Mouse (Mus musculus): Measurements from ENCODE around the gene Ngp. TPM values are rescaled to one million over a fixed set of nuclear protein-coding genes. Genes with fewer than 3 reads are reported as not detected.
"Not testable (repeated sequence)": the region's sequence is repeated elsewhere in the genome, so short reads cannot be mapped to it uniquely, and the experiment has no call there.

Ngp gene
- polyA plus RNA-seq, 1 experiment from 2014 or later = 1.6 TPM

DNA sequence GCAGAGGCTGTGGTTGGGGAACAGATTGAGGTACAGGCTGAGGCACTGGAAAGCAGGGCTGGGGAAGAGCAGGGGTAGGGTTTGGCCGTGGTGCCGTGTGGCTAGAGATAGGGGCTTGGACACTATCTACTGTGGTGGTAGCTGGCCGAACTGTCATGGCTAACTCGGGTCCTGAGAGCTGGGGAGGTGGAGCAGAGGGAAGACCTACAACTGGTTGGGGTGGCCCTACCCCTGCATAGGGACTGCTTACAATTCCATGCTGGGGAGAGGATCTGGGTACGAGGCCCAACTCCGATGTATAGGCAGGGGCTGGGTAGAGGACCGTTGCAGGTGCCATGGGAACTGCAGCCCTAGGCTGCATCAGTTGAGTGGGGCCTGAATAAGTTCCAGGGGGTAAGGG lies 31.5 kb upstream of the Ngp start:
- no peak for ATAC-seq (replicated peaks; ENCODE audit: insufficient number of reproducible peaks, low FRiP score, low TSS enrichment)
- peaks cover 76% of the 10 kb centered on the region for H3K36me3 ChIP-seq (ENCODE audit: control insufficient read depth, insufficient read depth, low read length)
- no peaks in the 10 kb centered on the region for H3K4me1 ChIP-seq (ENCODE audit: control insufficient read depth, insufficient read depth, low read length)
- H3K9ac ChIP-seq (ENCODE audit: low read depth, low read length) = no peak overlapping the region
- H3K4me3 ChIP-seq (ENCODE audit: low read depth, low read length) = no peak overlapping the region
- H3K9me3 ChIP-seq (replicated peaks; ENCODE audit: control insufficient read depth, low read length) = no peaks in the 10 kb centered on the region
- no peak overlapping the region for H3K4me2 ChIP-seq
- H3K27ac ChIP-seq (ENCODE audit: low read depth, low read length) = no peak overlapping the region
- WGBS (ENCODE audit: insufficient replicate concordance) = 85% methylated on average over 7 of the region's 7 CpGs
- H3K27me3 ChIP-seq (ENCODE audit: control insufficient read depth, insufficient read depth, low read length) = no peaks in the 10 kb centered on the region

DNA sequence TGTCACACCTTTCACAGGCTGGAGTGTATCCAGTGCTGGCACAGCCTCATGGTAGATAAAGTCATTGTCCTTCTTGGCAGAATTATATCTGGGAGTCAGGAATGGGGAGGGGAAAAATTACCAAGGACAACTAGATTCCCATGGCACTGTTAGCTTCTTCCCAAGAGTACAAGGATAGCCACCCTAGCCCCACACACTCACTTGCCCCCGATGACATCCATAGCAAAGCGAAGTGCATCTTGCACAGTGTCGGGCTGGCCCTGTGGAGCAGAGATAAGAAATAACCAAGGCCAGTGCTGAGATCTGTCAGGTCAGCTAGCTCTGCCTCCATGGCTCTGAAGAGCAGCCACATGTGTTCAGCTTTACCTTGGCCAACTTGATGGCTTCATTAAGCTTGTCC lies 28.7 kb upstream of the Ngp start:
- Histone ChIP-seq H3K27me3 (ENCODE audit: control insufficient read depth, insufficient read depth, low read length) (no peaks in the 10 kb centered on the region), H3K4me3 (ENCODE audit: low read depth, low read length) (no peak overlapping the region), H3K9ac (ENCODE audit: low read depth, low read length) (no peak overlapping the region), H3K4me1 (ENCODE audit: control insufficient read depth, insufficient read depth, low read length) (no peaks in the 10 kb centered on the region), H3K9me3 (replicated peaks; ENCODE audit: control insufficient read depth, low read length) (no peaks in the 10 kb centered on the region), H3K27ac (ENCODE audit: low read depth, low read length) (no peak overlapping the region), H3K4me2 (no peak overlapping the region), H3K36me3 (ENCODE audit: control insufficient read depth, insufficient read depth, low read length) (peaks cover 55% of the 10 kb centered on the region)
- ATAC-seq (replicated peaks; ENCODE audit: insufficient number of reproducible peaks, low FRiP score, low TSS enrichment) = no peak
- WGBS (ENCODE audit: insufficient replicate concordance) = 93% methylated on average over 3 of the region's 3 CpGs

DNA sequence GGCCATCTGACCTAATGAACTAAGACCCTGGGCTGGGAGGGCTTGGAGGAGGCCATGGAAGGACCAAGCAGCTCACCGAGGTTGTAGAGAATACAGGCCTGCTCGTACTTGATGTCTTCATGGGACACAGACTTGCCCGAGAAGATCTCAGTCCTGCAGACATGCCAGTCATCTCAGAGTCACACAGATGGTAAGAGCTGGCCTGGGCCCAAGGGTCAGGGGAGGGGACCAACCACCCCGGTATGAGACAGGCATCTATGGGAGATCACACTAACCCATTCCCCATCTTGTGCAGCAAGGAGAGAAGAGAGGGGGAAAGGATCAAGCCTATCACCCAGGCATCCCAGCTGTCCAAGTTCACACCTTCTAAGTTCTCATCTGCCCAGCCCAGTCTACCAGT lies 26.3 kb upstream of the Ngp start:
- H3K9ac ChIP-seq (ENCODE audit: low read depth, low read length) = no peak overlapping the region
- H3K9me3 ChIP-seq (replicated peaks; ENCODE audit: control insufficient read depth, low read length) = no peaks in the 10 kb centered on the region
- H3K27ac ChIP-seq (ENCODE audit: low read depth, low read length) = no peak overlapping the region
- no peaks in the 10 kb centered on the region for H3K4me1 ChIP-seq (ENCODE audit: control insufficient read depth, insufficient read depth, low read length)
- no peak for ATAC-seq (replicated peaks; ENCODE audit: insufficient number of reproducible peaks, low FRiP score, low TSS enrichment)
- no peak overlapping the region for H3K4me2 ChIP-seq
- peaks cover 40% of the 10 kb centered on the region for H3K36me3 ChIP-seq (ENCODE audit: control insufficient read depth, insufficient read depth, low read length)
- no peak overlapping the region for H3K4me3 ChIP-seq (ENCODE audit: low read depth, low read length)
- no peaks in the 10 kb centered on the region for H3K27me3 ChIP-seq (ENCODE audit: control insufficient read depth, insufficient read depth, low read length)
- WGBS (ENCODE audit: insufficient replicate concordance) = 89% methylated on average over 4 of the region's 4 CpGs

DNA sequence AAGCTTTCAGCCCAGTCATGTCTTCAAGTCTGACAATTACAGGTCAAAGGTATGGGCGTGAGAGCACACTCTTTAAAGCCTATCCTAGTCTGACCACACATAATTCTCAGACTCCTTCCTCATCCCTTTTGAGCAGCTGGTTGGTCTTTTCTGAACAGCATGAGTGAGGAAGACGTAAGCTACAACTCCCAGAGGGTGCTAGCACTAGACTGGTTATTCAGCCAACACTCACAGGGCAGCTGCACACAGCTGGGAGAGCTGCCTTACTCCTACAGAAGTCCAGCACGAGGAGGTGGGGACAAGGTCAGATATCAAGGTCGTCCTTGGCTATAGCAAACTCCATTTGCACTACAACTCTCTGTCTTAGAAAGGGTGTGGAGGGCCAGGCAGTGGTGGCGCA lies 18.9 kb upstream of the Ngp start:
- no peaks in the 10 kb centered on the region for H3K9me3 ChIP-seq (replicated peaks; ENCODE audit: control insufficient read depth, low read length)
- H3K36me3 ChIP-seq (ENCODE audit: control insufficient read depth, insufficient read depth, low read length) = peaks cover 8% of the 10 kb centered on the region; the same call in 1 of the 2 replicates
- 0 out of 2 replicates have a peak, but pooled peaks cover 2% of the 10 kb centered on the region for H3K4me1 ChIP-seq (ENCODE audit: control insufficient read depth, insufficient read depth, low read length)
- no peak overlapping the region for H3K4me3 ChIP-seq (ENCODE audit: low read depth, low read length)
- H3K9ac ChIP-seq (ENCODE audit: low read depth, low read length) = no peak overlapping the region
- ATAC-seq (replicated peaks; ENCODE audit: insufficient number of reproducible peaks, low FRiP score, low TSS enrichment) = no peak
- H3K27ac ChIP-seq (ENCODE audit: low read depth, low read length) = no peak overlapping the region
- no peaks in the 10 kb centered on the region for H3K27me3 ChIP-seq (ENCODE audit: control insufficient read depth, insufficient read depth, low read length)
- H3K4me2 ChIP-seq = no peak overlapping the region
- 75% methylated on average over 5 of the region's 5 CpGs for WGBS (ENCODE audit: insufficient replicate concordance)

DNA sequence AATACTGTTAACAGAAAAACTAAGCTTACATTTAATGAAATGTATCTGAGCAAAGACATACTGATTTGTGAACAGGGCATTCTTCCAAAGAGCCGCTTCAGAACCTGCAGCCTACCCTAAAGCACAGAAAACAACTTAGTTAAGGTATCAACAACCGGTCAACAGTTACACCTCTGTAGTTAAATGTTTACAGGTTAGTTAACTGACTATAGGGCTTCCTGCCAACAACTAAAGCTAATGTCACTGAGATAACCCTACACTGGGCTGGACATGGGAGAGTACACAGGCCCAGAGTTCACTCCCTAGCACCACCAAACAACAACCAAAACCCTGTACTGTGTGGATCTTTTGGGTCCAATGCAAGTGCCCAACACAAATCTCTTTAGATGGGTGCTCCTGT lies 16.8 kb upstream of the Ngp start:
- Histone ChIP-seq H3K9me3 (replicated peaks; ENCODE audit: control insufficient read depth, low read length) (no peaks in the 10 kb centered on the region), H3K36me3 (ENCODE audit: control insufficient read depth, insufficient read depth, low read length) (0 out of 2 replicates have a peak, but pooled peaks cover 3% of the 10 kb centered on the region), H3K9ac (ENCODE audit: low read depth, low read length) (no peak overlapping the region), H3K27me3 (ENCODE audit: control insufficient read depth, insufficient read depth, low read length) (no peaks in the 10 kb centered on the region), H3K4me3 (ENCODE audit: low read depth, low read length) (no peak overlapping the region), H3K4me1 (ENCODE audit: control insufficient read depth, insufficient read depth, low read length) (peaks cover 9% of the 10 kb centered on the region), H3K4me2 (no peak overlapping the region), H3K27ac (ENCODE audit: low read depth, low read length) (no peak overlapping the region)
- no peak for ATAC-seq (replicated peaks; ENCODE audit: insufficient number of reproducible peaks, low FRiP score, low TSS enrichment)
- WGBS (ENCODE audit: insufficient replicate concordance) = 89% methylated on average over 2 of the region's 2 CpGs

DNA sequence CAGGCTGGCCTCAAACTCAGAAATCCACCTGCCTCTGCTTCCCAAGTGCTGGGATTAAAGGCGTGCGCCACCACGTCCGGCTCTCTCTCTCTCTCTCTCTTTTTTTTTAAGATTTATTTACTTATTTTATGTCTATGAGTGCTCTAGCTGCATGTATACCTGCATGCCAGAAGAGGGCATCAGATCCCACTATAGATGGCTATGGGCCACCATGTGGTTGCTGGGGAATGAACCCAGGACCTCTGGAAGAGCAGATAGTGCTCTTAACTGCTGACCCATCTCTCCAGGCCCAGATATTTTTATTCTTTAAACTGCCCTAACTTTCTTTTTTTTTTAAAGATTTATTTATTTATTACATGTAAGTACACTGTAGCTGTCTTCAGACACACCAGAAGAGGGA lies 16.3 kb upstream of the Ngp start:
- ATAC-seq (replicated peaks; ENCODE audit: insufficient number of reproducible peaks, low FRiP score, low TSS enrichment); H3K9ac ChIP-seq (ENCODE audit: low read depth, low read length); H3K4me2 ChIP-seq; H3K9me3 ChIP-seq (replicated peaks; ENCODE audit: control insufficient read depth, low read length); H3K27me3 ChIP-seq (ENCODE audit: control insufficient read depth, insufficient read depth, low read length); H3K27ac ChIP-seq (ENCODE audit: low read depth, low read length); H3K4me1 ChIP-seq (ENCODE audit: control insufficient read depth, insufficient read depth, low read length); H3K36me3 ChIP-seq (ENCODE audit: control insufficient read depth, insufficient read depth, low read length); H3K4me3 ChIP-seq (ENCODE audit: low read depth, low read length): not testable (repeated sequence)
- WGBS (ENCODE audit: insufficient replicate concordance) = 89% methylated on average over 4 of the region's 4 CpGs

DNA sequence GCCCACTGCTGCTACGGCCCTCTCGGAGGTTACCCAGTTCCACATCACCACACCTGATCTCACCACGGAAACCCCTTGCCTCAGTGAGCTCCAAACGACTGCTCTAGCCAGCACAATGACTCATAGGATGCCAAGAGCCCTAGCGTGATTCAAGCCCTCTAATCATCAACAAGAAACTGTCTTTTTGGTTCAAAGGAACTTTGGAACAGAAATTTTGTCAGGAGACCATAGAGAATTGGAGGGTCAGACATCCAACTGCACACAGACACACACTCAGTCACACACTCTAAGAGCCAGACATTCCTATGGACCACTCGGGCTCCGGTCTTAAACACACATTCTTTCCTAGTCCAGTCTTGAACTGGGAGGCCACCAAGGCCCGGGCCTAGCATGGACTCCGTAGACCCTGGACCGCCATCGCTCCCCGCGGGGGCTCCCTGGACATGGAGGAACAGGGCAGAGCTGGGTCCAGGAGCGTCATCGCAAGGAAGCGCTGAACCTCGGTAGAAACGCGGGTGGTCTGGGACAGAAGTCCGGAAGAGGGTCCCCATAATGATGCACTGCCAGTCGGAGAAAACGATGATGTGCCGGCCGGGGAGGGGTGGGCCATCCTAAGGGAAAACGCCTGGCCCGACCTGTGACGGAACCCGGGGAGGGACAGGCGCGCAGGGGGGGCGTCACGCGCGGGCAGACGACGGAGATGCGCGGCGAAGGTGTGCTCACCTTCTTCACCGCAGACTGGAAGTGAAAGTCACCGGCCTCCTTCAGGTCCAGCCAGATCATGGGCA lies 12.0 kb upstream of the Ngp start:
- WGBS (ENCODE audit: insufficient replicate concordance) = 1% methylated on average over 40 of the region's 41 CpGs
- Histone ChIP-seq H3K27ac (ENCODE audit: low read depth, low read length) (peak overlapping the region; percentile 73), H3K4me3 (ENCODE audit: low read depth, low read length) (peak overlapping the region; percentile 92), H3K9ac (ENCODE audit: low read depth, low read length) (peak overlapping the region; percentile 86), H3K27me3 (ENCODE audit: control insufficient read depth, insufficient read depth, low read length) (no peaks in the 10 kb centered on the region), H3K4me1 (ENCODE audit: control insufficient read depth, insufficient read depth, low read length) (peaks cover 7% of the 10 kb centered on the region), H3K36me3 (ENCODE audit: control insufficient read depth, insufficient read depth, low read length) (no peaks in the 10 kb centered on the region), H3K9me3 (replicated peaks; ENCODE audit: control insufficient read depth, low read length) (no peaks in the 10 kb centered on the region), H3K4me2 (peak overlapping the region; percentile 78)
- peak; percentile 58 for ATAC-seq (replicated peaks; ENCODE audit: insufficient number of reproducible peaks, low FRiP score, low TSS enrichment)

DNA sequence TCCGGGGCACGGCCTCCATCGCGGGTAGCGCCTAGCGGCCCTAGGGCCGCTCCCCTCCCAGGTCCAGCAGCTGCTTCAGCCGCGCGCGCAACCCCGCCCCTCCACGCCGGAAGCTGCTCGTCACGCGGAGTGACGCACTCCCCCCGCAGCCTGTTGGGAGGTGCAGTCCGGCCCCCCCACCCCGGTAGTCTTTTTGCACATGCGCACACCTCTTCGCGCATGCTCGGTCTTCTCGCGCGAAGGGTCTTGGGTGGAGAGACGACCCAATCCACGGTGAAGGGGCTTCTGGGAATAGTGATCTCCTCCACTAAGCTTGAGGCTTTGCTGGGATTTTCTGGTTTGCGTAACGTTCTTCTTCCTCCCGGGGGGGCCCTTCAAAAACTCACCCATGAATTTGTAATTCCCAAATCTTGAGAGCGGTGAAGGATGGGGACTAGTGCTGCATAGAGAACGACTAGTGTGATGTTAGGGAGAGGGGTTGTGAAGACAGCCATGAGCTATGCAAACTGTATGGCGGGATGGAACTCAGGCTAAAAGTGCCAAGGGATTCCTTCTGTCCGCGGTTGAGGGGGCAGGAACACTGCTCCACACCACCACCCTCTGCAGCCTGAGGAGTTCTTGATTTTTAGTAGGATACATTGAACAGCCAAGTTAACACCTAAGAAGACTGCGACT lies 11.3 kb upstream of the Ngp start, which contains the start of gene Ptpn23:
Ptpn23 (minus strand) TSS at position 115 of the 675 bp plus-strand sequence.
- under 1% methylated on average over 39 of the region's 39 CpGs for WGBS (ENCODE audit: insufficient replicate concordance)
- Histone ChIP-seq H3K9me3 (replicated peaks; ENCODE audit: control insufficient read depth, low read length) (no peaks in the 10 kb centered on the region), H3K27me3 (ENCODE audit: control insufficient read depth, insufficient read depth, low read length) (no peaks in the 10 kb centered on the region), H3K9ac (ENCODE audit: low read depth, low read length) (peak within 1 kb of the TSS; percentile 86), H3K36me3 (ENCODE audit: control insufficient read depth, insufficient read depth, low read length) (no peaks in the 10 kb centered on the region), H3K4me2 (peak within 1 kb of the TSS; percentile 78), H3K4me1 (ENCODE audit: control insufficient read depth, insufficient read depth, low read length) (peaks cover 7% of the 10 kb centered on the region), H3K27ac (ENCODE audit: low read depth, low read length) (peak within 1 kb of the TSS; percentile 73), H3K4me3 (ENCODE audit: low read depth, low read length) (peak within 1 kb of the TSS; percentile 92)
- peak; percentile 94 for ATAC-seq (replicated peaks; ENCODE audit: insufficient number of reproducible peaks, low FRiP score, low TSS enrichment)
